Mouse (Mus musculus): ENCODE measurements around the gene Rsph3b.
"Not testable (repeated sequence)": the region's sequence is repeated elsewhere in the genome, so short reads cannot be mapped to it uniquely, and the experiment has no call there.

- not testable (repeated sequence) for TF ChIP-seq CTCF (IDR thresholded peaks at IDR 0.05; ENCODE audit: borderline replicate concordance, control insufficient read depth, extremely low read depth, insufficient read depth, low read length, poor library complexity); POLR2A (IDR thresholded peaks at IDR 0.05; ENCODE audit: control insufficient read depth, extremely low read depth, insufficient read depth, low read length, poor library complexity)
These were observed 16.9 kb downstream of the Rsph3b start for GRCm38 (mm10) chr17:6931625-6932024.

Measured in thymus, adult 2 months (tissue).